Mouse (Mus musculus): ENCODE data around the gene Mybpc1. TPM values are rescaled to one million over a fixed set of nuclear protein-coding genes. Genes with fewer than 3 reads are reported as not detected.
"Not testable (repeated sequence)": the region's sequence is repeated elsewhere in the genome, so short reads cannot be mapped to it uniquely, and the experiment has no call there.

Gene Mybpc1
- polyA plus RNA-seq, 1 experiment = 2.1 TPM

DNA sequence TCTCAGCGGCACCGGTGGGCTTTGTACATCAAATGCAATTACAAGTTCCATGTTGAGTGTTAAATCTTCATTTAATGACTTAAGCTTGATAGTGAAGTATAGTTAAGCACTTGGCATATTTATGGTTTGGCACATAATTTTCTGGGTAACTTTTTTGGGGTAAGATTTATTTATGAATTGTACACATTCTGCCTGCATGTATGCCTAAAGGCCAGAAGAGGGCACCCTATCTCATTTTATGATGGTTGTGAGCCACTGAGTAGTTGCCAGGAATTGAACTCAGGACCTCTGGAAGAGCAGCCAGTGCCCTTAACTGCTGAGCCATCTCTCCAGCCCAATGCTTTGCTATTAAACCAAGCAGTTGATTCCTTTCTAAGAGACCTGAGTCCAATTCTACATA is 52.2 kb downstream of the Mybpc1 start:
- no peak overlapping the region for H3K4me3 ChIP-seq (ENCODE audit: control insufficient read depth, low read depth, low read length)
- H3K36me3 ChIP-seq (ENCODE audit: control insufficient read depth, insufficient read depth, low read length) = no peaks in the 10 kb centered on the region
- H3K4me1 ChIP-seq (ENCODE audit: control insufficient read depth, insufficient read depth, low read length) = no peaks in the 10 kb centered on the region
- no peak for TF ChIP-seq POLR2A (IDR thresholded peaks at IDR 0.05; ENCODE audit: control insufficient read depth, low read depth, low read length)
- no peaks in the 10 kb centered on the region for H3K27me3 ChIP-seq (ENCODE audit: control insufficient read depth, insufficient read depth, low read length)
- no peak overlapping the region for H3K27ac ChIP-seq (ENCODE audit: control insufficient read depth, insufficient read depth, low read depth, low read length)

DNA sequence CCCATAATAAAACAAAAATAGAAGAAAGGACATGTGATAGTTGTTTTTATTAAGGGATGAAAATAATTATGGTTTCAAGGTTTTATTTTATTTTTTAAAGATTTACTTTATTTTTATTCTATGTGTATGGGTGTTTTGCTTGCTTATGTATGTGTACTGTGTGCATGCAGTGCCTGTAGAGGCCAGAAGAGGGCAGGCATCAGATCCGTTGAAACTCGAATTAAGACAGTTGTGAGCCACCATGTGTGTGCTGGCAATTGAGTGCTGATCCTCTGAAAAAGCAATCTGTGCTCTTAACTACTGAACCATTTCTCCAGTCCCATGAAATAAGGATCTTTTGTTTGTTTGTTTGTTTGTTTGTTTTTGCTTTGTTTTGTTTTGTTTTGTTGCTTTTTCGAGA is 54.7 kb downstream of the Mybpc1 start:
- H3K27ac ChIP-seq (ENCODE audit: control insufficient read depth, insufficient read depth, low read depth, low read length) = no peak overlapping the region
- no peaks in the 10 kb centered on the region for H3K4me1 ChIP-seq (ENCODE audit: control insufficient read depth, insufficient read depth, low read length)
- H3K27me3 ChIP-seq (ENCODE audit: control insufficient read depth, insufficient read depth, low read length) = no peaks in the 10 kb centered on the region
- H3K36me3 ChIP-seq (ENCODE audit: control insufficient read depth, insufficient read depth, low read length) = no peaks in the 10 kb centered on the region
- H3K4me3 ChIP-seq (ENCODE audit: control insufficient read depth, low read depth, low read length) = no peak overlapping the region
- TF ChIP-seq CTCF (IDR thresholded peaks at IDR 0.05; ENCODE audit: control insufficient read depth, insufficient read depth, insufficient replicate concordance, low read depth, low read length) (no peak), POLR2A (IDR thresholded peaks at IDR 0.05; ENCODE audit: control insufficient read depth, low read depth, low read length) (no peak)

DNA sequence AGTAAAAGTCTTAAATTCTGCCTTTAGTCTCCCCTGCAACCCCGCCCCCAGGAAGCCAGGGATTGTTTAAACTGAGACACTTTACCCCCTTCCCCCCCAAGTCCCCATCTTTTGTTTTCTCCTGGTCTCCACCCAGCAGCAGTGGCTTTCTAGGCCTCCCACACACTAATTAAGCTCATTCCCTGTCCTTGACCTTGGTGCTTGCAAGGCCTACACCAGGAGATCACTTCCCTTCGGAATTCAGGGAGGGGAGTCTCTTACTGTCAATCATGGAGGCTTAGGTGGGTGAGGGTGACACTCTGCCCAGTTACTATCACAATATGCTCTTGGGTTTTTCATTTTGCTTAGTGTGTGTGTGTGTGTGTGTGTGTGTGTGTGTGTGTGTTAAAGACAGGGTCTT is 57.3 kb downstream of the Mybpc1 start:
- no peaks in the 10 kb centered on the region for H3K36me3 ChIP-seq (ENCODE audit: control insufficient read depth, insufficient read depth, low read length)
- no peak overlapping the region for H3K4me3 ChIP-seq (ENCODE audit: control insufficient read depth, low read depth, low read length)
- no peaks in the 10 kb centered on the region for H3K27me3 ChIP-seq (ENCODE audit: control insufficient read depth, insufficient read depth, low read length)
- H3K4me1 ChIP-seq (ENCODE audit: control insufficient read depth, insufficient read depth, low read length) = no peaks in the 10 kb centered on the region
- no peak overlapping the region for H3K27ac ChIP-seq (ENCODE audit: control insufficient read depth, insufficient read depth, low read depth, low read length)
- TF ChIP-seq CTCF (IDR thresholded peaks at IDR 0.05; ENCODE audit: control insufficient read depth, insufficient read depth, insufficient replicate concordance, low read depth, low read length) (no peak), POLR2A (IDR thresholded peaks at IDR 0.05; ENCODE audit: control insufficient read depth, low read depth, low read length) (no peak)

DNA sequence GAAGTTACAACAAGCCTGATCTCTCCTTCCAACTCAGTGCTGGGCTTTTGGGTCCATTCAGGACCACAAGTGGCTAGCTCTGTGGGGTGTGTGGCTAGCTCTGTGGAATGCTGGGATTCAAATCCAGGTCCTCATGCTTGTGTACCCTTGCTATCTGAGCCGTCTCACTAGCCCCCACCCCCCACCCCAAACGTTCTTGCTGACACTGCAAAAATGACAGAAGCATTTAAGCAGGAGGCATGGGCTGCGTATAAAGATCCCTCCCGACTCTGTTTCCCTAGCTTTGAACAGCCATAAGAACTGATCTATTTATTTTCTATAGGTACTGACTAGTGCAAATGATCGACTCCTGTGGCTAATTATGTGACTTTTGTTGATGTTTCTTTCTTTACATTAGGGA is 74.3 kb downstream of the Mybpc1 start:
- TF ChIP-seq POLR2A (IDR thresholded peaks at IDR 0.05; ENCODE audit: control insufficient read depth, low read depth, low read length) (no peak), CTCF (IDR thresholded peaks at IDR 0.05; ENCODE audit: control insufficient read depth, insufficient read depth, insufficient replicate concordance, low read depth, low read length) (no peak)
- H3K27ac ChIP-seq (ENCODE audit: control insufficient read depth, insufficient read depth, low read depth, low read length) = no peak overlapping the region
- no peak overlapping the region for H3K4me3 ChIP-seq (ENCODE audit: control insufficient read depth, low read depth, low read length)
- H3K36me3 ChIP-seq (ENCODE audit: control insufficient read depth, insufficient read depth, low read length) = no peaks in the 10 kb centered on the region
- H3K27me3 ChIP-seq (ENCODE audit: control insufficient read depth, insufficient read depth, low read length) = no peaks in the 10 kb centered on the region
- H3K4me1 ChIP-seq (ENCODE audit: control insufficient read depth, insufficient read depth, low read length) = no peaks in the 10 kb centered on the region

DNA sequence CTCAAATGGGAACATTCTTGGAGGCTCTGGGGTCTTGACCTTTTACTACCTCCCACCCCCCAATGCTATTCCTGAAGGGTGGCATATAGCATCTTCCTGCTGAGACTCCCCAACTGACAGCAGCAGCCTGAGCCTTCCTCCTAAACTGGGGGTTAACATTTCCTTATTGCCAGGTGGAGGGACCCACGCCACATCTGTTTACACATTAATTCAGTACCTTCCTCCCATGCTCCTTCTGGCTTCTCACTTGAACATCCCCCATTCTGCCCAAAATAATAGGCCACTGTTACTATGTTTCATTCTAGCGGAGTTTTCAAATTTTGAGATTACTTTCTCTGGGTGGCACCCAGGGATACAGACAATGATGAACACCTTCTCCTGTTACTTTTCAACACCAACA is 80.9 kb downstream of the Mybpc1 start:
- Histone ChIP-seq H3K27me3 (ENCODE audit: control insufficient read depth, insufficient read depth, low read length) (no peaks in the 10 kb centered on the region), H3K4me1 (ENCODE audit: control insufficient read depth, insufficient read depth, low read length) (no peaks in the 10 kb centered on the region), H3K36me3 (ENCODE audit: control insufficient read depth, insufficient read depth, low read length) (no peaks in the 10 kb centered on the region), H3K4me3 (ENCODE audit: control insufficient read depth, low read depth, low read length) (no peak overlapping the region), H3K27ac (ENCODE audit: control insufficient read depth, insufficient read depth, low read depth, low read length) (no peak overlapping the region)
- no peak for TF ChIP-seq POLR2A (IDR thresholded peaks at IDR 0.05; ENCODE audit: control insufficient read depth, low read depth, low read length)
- no peak for TF ChIP-seq CTCF (IDR thresholded peaks at IDR 0.05; ENCODE audit: control insufficient read depth, insufficient read depth, insufficient replicate concordance, low read depth, low read length)

DNA sequence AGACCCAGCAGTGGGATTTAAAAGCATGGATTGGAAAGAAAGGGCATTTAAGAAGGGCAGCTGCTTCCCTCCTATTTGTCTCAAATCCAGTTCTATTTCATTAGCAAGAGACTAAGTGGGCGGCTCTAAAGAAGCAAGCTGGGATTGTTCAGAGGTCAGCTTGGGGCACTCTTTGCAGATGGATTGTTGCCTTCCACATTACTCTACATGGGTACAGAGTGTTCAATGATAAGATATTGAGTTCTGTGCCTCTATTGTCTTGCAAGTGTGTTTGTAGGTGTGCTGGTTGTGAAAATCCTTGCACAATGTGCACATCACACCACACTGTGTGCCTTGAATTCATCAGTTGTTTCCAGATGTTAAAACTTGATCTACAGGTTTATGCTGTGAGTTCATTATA is 81.7 kb downstream of the Mybpc1 start:
- no peaks in the 10 kb centered on the region for H3K27me3 ChIP-seq (ENCODE audit: control insufficient read depth, insufficient read depth, low read length)
- TF ChIP-seq CTCF (IDR thresholded peaks at IDR 0.05; ENCODE audit: control insufficient read depth, insufficient read depth, insufficient replicate concordance, low read depth, low read length) (no peak), POLR2A (IDR thresholded peaks at IDR 0.05; ENCODE audit: control insufficient read depth, low read depth, low read length) (no peak)
- no peak overlapping the region for H3K27ac ChIP-seq (ENCODE audit: control insufficient read depth, insufficient read depth, low read depth, low read length)
- no peaks in the 10 kb centered on the region for H3K4me1 ChIP-seq (ENCODE audit: control insufficient read depth, insufficient read depth, low read length)
- no peak overlapping the region for H3K4me3 ChIP-seq (ENCODE audit: control insufficient read depth, low read depth, low read length)
- no peaks in the 10 kb centered on the region for H3K36me3 ChIP-seq (ENCODE audit: control insufficient read depth, insufficient read depth, low read length)

DNA sequence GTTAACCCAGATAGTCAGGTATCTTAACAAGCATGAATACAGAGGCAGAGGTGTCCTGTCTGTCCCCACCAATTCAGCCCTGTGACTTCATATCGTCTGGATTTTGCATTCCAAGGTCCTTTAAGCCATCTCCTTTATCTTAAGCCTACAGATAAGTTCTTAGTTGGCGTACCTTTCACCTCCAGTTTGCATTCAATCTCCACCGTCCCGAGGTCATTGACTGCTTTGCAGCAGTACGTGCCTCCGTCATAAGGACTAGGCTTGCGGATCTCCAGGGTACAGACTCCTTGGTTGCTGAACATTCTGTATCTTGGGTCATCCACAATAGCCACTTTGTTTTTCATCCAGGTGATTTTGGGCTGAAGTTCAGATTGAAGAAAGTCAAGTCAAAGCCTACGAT is 82.2 kb downstream of the Mybpc1 start:
- H3K27ac ChIP-seq (ENCODE audit: control insufficient read depth, insufficient read depth, low read depth, low read length) = no peak overlapping the region
- no peaks in the 10 kb centered on the region for H3K36me3 ChIP-seq (ENCODE audit: control insufficient read depth, insufficient read depth, low read length)
- H3K27me3 ChIP-seq (ENCODE audit: control insufficient read depth, insufficient read depth, low read length) = no peaks in the 10 kb centered on the region
- no peak overlapping the region for H3K4me3 ChIP-seq (ENCODE audit: control insufficient read depth, low read depth, low read length)
- H3K4me1 ChIP-seq (ENCODE audit: control insufficient read depth, insufficient read depth, low read length) = no peaks in the 10 kb centered on the region
- TF ChIP-seq CTCF (IDR thresholded peaks at IDR 0.05; ENCODE audit: control insufficient read depth, insufficient read depth, insufficient replicate concordance, low read depth, low read length) (no peak), POLR2A (IDR thresholded peaks at IDR 0.05; ENCODE audit: control insufficient read depth, low read depth, low read length) (no peak)

DNA sequence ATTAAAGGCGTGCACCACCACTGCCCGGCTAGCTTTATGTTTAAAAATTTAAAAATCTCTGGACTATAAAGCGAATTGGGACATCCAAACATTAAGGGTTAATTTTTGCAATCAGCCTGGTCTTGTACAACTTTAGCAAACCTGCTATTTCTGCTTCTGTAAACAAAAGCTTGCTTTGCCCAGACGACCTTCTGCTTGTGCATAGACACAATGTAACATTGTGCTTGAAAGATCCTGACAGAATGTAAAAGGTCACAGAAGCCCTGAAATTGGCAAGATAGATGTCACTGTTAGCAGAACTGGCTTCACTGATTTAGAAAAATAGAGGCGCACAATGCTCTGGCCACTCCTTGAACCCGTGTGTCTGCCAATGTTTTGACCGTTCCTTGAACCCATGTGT is 89.9 kb downstream of the Mybpc1 start:
- not testable (repeated sequence) for H3K27ac ChIP-seq (ENCODE audit: control insufficient read depth, insufficient read depth, low read depth, low read length); H3K27me3 ChIP-seq (ENCODE audit: control insufficient read depth, insufficient read depth, low read length); H3K4me3 ChIP-seq (ENCODE audit: control insufficient read depth, low read depth, low read length); H3K36me3 ChIP-seq (ENCODE audit: control insufficient read depth, insufficient read depth, low read length); H3K4me1 ChIP-seq (ENCODE audit: control insufficient read depth, insufficient read depth, low read length)

Data from testis, adult 2 months (tissue).